Mouse (Mus musculus): ENCODE data around the gene Zfp580.
"Not testable (repeated sequence)": the region's sequence is repeated elsewhere in the genome, so short reads cannot be mapped to it uniquely, and the experiment has no call there.

Zfp580 gene

DNA sequence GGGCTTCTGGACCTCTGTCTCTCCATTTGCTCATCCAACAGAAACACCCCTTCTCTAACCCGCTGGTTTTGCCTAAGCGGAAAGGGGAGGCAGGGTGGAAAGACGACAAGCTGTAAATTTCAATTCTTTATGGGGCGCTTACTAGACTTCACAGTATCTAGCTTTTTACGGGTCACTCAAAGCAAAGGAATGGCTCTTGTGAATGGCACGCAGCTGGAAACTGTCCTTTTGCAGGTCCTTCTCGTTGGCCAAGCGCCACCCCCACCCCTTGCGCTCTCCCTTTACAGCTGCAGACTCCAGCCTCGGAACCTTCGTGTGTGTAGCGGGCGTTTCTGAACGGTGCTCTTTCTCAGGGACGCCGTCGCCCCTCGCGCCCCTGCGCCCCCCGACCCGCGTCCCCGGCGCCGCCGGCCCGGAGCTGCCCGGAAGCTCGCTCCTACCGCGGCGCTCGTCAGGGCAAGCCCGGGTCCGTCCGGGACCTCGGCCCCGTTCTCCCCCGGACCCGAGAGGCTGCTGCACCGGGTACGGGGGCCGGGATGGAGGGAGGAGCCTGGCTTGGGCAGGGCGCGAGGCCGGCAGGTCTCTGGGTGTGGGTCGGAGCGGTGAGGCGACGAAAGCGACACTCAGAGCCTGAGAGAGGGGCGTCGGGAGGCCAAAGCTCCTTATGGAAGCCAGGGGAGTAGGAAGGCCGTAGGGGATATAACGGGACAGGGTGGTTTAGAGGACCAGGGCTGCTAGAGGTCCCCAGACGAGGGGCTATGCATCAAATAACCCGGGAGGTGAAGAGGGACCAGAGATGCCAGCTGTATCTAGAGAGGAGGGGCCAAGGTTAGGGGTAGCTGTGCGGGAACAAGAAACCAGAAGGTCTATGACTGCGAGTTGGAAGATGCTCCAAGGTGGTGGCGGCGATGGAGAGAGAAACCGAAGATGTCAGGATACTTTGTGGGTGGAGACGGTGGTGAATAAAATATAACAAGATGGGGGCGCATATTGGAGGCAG lies at the start of gene Zfp580:
Gene Zfp580, plus strand, starts transcription at position 346 of the 1,000 bp plus-strand sequence.
- DNase-seq (ENCODE audit: low spot score in 2 of 2), result peak; percentile 70 to 76

DNA sequence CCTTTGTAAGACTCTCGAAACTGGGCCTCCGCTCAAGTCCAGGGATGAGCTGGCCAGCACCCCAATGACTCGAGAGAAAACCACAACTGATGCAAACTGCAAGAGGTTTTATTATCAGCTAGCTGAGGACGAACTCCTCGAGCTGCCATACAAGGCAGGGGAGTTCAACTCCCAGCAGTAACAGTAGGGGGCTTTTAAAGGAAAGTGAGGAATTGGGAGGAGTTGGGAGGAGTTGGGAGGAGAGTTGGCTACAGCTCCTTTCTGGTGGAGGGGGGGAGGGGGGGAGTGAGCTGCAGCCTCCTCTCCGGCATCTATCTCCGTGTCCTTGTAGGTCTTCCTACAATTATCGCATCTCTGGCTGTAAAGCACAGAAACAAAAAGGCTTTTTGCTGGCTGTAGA lies 48.5 kb upstream of the Zfp580 start:
- not testable (repeated sequence) for DNase-seq (ENCODE audit: low spot score in 2 of 2)

DNA sequence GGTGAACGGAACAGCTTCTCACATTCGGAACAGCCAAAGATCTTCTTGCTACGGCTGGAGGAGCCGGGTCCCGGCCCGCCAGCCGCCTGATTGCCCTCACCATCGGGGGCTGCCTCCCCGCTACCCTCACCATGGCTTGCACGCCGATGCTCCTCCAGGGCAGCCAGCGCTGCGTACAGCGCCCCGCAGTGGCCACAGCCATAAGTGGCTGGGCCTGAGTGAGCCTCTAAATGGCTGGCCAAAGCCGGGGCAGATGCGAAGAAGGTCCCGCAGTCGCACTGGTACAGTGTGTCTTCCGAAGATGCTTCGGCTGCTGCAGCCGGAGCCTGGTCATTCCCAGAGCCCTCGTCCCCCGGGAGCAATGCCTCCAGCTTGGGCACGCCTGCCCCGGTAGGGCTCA lies 43.1 kb upstream of the Zfp580 start:
- DNase-seq (ENCODE audit: low spot score in 2 of 2), result no peak

DNA sequence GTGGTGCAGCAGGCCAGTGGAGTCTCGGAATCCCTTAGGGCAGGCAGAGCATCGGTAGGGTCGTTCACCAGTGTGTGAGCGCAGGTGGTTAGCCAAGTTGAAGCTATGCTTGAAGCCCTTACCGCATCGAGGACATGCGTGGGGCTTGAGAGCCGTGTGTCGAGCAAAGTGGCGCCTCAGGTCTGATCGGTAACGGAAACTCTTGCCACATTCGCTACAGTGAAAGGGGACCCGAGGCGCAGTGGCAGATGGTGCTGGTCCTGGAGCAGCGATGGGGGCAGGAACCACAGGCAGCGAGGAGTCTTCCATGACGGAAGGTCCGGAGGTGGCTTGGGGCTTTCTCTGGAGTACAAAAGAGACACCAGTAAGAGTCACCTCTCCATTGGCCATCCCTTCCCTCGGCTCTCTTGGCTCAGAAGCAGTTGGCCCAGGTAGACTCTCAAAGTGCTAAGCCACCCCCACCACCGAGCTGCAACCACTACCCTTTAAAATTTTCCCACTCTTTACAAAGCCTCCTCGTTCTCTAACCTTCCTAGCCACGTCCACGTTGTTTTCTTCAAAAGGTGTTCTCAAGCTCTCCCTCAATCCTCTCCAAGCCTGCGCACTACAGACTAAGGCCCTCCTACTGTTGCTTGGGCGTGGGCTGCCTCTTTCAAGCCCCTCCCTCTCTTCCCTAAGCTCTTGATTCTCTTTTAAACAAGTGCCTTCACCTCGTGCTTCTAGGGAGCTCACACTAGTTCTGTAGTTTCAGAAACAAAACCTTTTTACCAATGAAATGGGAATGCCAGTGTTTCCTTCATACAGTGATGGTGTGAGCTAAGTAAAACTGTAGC lies 38.4 kb upstream of the Zfp580 start:
- DNase-seq (ENCODE audit: low spot score in 2 of 2), result no peak

DNA sequence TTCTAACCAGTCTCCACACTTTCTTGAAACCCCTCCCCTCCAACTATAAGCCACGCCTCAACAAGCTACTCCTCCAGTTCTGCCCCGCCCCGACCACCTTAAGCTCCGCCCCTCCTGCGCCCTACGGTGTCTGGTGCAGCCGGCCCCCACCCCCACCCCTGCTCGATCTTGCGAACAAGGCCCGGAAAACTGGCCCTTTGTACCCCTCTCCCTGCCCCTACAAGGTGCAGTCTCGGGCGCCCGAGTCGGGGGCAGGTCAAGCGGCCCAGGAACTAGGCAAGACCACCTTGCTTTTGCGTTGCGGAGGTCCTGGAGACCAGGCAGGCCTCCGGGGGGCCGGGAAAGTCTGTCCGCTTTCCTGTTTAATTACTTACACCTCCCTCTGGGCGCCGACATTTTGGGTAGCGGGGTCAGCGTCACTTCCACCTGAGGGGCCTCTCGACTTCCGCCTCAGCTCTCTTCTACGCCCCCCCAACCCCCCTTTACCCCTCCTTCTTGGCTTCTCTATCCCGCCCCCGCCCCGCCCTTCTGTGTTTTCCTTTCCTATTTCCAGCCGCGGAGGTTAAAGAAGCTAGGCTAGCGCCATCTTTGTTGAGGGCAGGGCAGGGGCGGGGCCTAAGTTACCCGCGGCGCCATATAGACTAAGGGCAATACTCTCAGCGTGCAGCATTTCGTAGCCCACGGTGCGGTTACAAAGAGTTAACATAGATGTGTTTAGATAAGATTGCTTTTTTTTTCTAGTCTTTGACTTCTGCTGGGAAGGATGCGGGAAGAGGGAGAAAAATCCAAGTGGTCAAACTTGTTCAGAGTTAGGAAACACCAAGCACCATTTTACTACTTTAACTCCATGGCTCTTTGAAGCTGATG lies 36.9 kb upstream of the Zfp580 start, which contains the start of the genes Zfp524 and Fiz1:
Gene Zfp524, plus strand, starts transcription at position 165 of the 867 bp plus-strand sequence.
Gene Fiz1, minus strand, starts transcription at position 447 of the 867 bp plus-strand sequence.
- peak; percentile 97 to 99 for DNase-seq (ENCODE audit: low spot score in 2 of 2)

DNA sequence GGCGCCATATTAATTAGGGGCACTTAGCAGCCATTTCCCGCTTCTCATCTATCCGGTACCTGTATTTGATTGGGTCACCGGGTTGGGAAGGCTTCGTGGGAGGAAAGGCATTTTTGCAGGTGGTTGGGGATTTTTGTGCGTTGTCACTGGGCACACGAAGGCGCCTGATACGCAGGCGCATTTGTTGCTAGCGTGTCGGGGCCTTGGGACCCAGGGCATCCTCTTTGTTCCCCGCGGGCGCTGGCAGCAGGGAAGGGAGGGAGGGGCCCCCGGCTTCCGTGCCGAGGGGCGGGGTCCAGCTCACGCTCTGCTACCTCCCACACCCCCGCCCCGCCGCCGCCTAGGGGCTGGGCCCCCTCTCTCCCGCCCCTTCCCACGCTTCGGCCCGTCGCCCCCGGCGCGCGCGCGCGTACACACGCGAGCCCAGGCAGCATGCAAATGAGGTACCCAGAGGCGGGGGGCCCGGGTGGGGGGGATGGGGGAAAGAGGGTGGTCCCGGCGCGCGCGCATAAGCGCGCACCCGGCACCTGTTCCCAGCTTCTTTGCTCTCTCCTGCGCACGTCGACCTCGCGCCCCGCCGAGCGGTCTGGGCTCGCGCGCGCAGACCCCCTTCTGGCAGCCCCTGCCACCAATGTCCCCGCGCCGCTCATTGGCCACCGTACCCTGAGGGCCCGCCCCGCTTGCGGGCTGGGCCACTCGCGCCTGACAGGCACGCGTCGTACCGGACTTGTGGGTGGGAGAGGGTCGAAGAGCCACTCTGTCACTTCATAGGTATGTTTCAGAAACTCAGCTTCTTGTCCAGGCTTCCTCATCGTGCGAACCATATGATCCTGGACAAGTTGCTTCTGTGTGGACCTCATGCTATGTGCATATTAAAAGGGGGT lies 36.0 kb upstream of the Zfp580 start, which contains the start of gene Gm44973:
Gene Gm44973, plus strand, starts transcription at position 379 of the 884 bp plus-strand sequence.
- peak; percentile 85 to 93 for DNase-seq (ENCODE audit: low spot score in 2 of 2)

DNA sequence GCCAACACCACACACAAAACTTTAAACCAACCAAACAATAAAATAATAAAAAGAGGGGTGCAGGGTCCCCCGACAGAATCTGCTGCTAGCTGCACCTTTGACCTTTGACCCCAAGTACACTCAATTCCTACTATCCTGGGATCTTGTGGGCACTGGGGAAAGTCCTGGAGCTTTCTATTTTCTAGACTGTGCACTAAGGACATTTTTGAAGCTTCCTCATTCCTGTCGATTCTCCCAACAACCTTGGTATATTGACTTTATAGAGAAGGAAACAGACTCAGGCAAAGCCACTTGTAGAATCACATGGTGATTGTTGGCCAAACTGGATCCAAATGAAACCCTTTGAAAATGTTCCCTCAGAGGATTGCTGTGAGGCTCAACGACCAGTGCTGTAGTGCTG lies 35.3 kb upstream of the Zfp580 start:
- no peak for DNase-seq (ENCODE audit: low spot score in 2 of 2)

DNA sequence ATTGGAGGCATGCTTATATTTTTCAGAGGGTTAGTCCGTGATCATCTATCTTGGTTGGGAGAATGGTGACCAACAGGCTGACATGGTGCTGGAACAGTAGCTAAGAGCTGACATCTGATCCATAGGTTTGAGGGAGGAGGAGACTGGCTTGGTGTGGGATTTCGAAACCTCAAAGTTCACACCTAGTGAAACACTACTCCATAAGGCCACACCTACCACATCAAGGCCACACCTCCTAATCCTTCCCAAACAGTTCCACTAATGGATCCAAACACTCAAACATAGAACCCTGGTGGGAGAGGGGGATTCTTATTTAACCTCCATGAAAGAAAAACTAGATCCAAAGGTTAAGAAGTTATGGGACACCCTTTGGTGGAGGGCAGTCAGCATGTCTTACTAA lies 34.4 kb upstream of the Zfp580 start:
- no peak for DNase-seq (ENCODE audit: low spot score in 2 of 2)

DNA sequence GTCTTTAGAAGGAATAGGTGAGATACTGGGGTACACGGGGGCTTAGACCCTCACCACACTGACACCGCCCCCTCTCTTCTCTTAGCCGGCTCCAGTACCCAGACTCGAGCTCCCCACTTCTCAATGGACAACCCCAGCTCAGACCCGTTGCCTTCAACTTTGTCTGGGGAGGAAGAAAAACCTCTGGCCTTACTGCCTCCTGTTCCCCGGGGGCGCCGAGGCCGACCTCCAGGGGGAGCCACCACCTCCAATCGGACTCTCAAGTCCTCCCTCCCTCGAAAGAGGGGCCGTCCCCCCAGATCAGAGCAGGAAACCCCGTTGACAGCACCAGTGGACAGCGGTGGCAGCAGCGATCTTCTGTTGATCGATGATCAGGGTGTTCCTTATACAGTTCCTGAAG lies 34.0 kb upstream of the Zfp580 start:
- DNase-seq (ENCODE audit: low spot score in 2 of 2), result no peak

DNA sequence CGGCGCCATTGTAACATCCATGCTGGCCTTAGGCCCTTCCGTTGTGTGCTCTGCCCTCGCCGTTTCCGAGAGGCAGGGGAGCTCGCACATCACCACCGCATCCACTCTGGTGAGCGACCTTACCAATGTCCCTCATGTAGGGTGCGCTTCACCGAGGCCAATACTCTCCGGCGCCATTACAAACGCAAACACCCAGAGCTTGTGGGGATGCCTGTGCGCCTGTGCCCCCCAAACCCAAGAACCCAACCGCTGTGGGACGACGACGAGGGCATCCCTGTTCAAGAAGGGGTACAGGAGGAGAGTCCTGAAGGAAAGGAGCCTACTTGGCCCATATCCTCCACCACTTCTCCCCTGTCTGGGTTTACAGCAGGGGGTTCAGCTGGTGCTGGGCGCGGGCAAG lies 33.4 kb upstream of the Zfp580 start:
- no peak for DNase-seq (ENCODE audit: low spot score in 2 of 2)

DNA sequence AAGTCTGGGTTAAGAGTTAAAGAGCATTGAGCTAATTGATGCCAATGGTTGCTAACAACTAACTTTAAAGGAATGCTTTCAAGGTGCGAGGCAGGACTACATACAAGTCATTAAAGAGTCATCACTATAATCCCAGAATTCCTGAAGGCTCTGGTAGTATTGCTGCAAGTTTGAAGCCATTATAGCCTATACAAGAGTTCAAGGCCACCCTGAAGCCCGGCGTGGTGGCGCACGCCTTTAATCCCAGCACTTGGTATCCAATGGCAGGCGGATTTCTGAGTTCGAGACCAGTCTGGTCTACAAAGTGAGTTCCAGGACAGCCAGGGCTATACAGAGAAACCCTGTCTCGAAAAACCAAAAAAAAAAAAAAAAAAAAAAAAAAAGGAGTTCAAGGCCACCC lies 31.8 kb upstream of the Zfp580 start:
- DNase-seq (ENCODE audit: low spot score in 2 of 2), result not testable (repeated sequence)

DNA sequence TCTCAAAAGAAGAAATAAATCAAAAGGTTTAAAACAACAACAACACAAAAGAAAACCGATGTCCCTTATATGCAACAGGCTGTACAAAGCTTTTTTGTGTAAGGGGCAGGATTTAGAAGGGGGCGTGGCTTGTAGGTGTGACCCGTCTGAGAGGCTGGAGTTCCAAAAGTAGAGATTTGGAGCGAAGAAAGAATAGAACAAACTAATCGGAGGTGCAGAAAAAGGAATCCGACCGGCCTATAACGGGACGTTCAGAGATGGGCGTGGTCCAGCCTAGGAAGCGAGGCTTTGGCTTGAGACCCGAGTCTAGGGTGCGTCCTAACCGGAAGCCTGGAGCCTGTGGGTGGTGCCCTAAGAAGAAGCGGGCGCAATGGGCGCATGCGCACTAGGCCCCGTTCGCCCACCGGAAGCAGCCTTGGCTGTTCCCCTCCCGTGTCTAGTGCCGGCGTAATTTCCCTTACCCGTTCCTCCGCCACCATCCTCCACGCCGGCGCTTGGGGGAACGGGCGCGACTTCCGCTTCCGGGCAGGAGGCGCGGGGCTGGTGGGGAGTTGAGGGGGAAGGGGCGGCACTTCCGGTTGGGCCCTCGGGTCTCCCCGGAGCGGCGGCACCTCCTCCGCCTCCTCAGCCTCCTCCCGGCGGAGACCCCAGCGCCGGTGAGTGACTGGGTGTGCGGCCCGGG lies 31.2 kb upstream of the Zfp580 start, which contains the start of the genes Zfp865 and Ccdc106:
Gene Zfp865, plus strand, starts transcription at position 377 of the 682 bp plus-strand sequence.
Gene Ccdc106, plus strand, starts transcription at position 554 of the 682 bp plus-strand sequence.
- DNase-seq (ENCODE audit: low spot score in 2 of 2), result peak; percentile 99 to 100

DNA sequence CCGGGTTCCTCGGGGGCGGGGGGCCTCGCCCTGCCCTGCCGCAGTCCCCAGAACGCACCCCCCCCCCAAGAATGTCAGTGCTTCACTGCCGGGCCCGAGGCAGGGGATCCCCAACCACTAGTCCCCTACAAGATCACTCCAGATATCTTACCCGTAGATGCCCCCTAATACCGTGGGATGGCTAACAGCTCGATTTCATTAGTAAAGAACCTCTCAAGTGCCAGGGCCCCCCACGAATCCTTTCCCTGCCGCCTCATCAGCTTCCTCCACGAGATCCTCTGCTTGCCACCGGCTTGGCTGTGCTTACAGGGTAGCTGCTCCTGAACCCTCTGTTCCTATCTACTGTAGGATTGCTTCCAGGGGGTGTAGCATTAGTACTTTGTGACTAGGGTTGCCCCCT lies 30.7 kb upstream of the Zfp580 start:
- DNase-seq (ENCODE audit: low spot score in 2 of 2), result no peak

DNA sequence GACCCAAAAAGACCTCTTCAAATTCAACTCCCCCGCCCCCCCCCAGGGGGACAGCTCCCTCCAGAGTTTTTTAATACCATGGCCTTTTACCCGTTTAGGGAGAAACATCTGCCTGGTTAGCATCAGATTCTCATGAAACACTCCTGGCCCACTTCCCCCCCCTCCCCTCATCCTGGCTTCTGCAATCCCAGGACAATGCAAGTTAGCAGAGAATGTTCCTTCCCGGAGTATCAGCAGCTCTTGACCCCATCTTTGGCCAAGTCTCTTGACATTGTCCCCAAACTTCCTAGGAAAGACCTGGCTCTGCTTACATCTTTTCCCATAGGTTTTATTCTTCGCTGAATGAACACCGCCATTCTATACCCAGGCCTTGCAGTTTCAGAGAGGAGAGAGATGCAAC lies 30.1 kb upstream of the Zfp580 start:
- DNase-seq (ENCODE audit: low spot score in 2 of 2), result no peak

DNA sequence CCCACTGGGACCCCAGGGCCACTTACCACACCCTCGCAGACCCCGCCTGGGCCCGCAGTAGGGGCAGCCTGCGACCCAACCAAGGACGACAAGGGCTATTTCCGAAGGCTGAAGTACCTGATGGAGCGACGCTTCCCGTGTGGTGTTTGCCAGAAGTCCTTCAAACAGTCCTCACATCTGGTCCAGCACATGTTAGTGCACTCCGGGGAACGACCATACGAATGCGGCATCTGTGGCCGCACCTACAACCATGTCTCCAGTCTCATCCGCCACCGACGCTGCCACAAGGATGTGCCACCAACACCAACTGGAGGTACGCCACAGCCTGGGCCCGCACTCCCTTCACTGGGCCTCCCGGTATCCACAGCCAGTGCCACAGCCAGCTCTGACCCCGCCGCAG lies 21.8 kb upstream of the Zfp580 start:
- no peak for DNase-seq (ENCODE audit: low spot score in 2 of 2)

DNA sequence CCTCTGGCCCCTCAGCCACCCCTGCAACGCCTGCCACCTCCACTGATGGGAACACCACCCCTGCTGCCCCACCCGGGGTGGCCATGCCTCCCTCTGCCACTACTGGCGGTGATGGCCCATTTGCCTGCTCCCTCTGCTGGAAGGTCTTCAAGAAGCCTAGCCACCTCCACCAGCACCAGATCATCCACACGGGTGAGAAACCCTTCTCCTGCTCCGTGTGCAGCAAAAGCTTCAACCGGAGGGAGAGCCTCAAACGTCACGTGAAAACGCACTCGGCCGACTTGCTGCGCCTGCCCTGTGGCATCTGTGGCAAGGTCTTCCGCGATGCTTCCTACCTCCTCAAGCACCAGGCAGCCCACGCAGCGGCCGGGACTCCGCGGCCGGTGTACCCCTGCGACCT lies 21.4 kb upstream of the Zfp580 start:
- no peak for DNase-seq (ENCODE audit: low spot score in 2 of 2)

DNA sequence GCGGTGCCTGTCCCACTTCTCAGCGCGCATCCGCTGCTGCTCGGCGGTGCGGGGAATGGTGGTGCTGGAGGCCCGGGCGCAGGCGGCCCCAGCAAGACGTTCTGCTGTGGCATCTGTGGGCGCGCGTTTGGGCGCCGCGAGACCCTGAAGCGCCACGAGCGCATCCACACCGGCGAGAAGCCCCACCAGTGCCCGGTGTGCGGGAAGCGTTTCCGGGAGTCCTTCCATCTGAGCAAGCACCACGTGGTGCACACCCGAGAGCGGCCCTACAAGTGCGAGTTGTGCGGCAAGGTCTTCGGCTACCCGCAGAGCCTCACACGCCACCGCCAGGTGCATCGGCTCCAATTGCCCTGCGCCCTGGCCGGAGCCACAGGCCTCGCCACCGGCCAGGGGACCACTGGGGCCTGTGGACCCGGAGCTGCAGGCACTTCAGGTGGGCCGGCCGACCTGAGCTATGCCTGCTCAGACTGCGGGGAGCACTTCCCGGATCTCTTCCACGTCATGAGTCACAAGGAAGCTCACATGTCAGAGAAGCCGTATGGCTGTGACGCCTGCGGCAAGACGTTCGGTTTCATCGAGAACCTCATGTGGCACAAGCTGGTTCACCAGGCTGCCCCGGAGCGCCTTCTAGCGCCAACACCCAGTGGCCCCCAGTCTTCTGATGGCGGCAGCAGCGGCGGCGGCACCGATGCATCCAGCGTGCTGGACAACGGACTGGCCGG lies 20.6 kb upstream of the Zfp580 start:
- DNase-seq (ENCODE audit: low spot score in 2 of 2), result no peak

DNA sequence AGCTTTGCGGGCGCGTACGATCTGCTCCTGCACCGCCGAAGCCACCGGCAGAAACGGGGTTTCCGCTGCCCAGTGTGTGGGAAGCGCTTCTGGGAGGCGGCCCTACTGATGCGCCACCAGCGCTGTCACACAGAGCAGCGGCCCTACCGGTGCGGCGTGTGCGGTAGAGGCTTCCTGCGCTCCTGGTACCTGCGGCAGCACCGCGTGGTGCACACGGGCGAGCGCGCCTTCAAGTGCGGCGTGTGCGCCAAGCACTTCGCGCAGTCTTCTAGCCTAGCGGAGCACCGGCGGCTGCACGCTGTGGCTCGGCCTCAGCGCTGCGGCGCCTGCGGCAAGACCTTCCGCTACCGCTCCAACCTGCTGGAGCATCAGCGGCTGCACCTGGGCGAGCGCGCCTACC lies 19.8 kb upstream of the Zfp580 start:
- no peak for DNase-seq (ENCODE audit: low spot score in 2 of 2)

DNA sequence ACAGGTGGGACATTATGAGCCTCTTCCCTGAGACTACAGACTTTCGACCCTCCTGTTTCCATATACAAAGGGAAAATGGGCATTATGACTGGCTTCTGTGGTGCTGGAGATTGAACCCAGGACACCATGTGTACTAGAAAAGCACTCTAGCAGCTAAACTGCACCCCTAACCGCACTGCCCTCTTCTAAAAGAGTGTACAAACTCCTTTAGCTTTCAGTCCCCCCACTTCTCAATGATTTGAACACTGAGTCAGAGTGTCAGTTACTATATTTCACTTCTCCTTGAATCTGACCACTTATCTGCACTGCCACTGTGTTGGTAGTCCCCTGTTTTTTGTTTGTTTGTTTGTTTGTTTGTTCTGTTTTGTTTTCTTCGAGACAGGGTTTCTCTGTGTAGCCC lies 17.5 kb upstream of the Zfp580 start, which contains the start of gene 4632433K11Rik:
Gene 4632433K11Rik, plus strand, starts transcription at position 301 of the 400 bp plus-strand sequence.
- no peak for DNase-seq (ENCODE audit: low spot score in 2 of 2)

Measured in right cerebral cortex, adult 2 months (tissue).